Mouse (Mus musculus) E14TG2a.4 (cell line): ENCODE results near the gene Ip6k3.

Experiments
- CTCF ChIP-seq: conservative IDR thresholded peaks from 2 replicates; pipeline ENCODE4 v1.5.1; 2014; ENCODE audit warnings: low read length
- POU5F1 ChIP-seq: IDR thresholded peaks from 2 replicates; pipeline ENCODE4 v1.6.1; 2014; ENCODE audit warnings: low read length, borderline replicate concordance

- no peak for TF ChIP-seq CTCF
- no peak for TF ChIP-seq POU5F1
Measured at GRCm38 (mm10) chr17:27155752-27156151, 11.8 kb downstream of the Ip6k3 start.
